Mouse (Mus musculus) kidney, postnatal 10 days (tissue): ENCODE measurements around the gene Vmn2r52.
"Not testable (repeated sequence)": the region's sequence is repeated elsewhere in the genome, so short reads cannot be mapped to it uniquely, and the experiment has no call there.

Source experiments
- DNase-seq: peaks from one replicate; pipeline ENCODE4 v3.0.0; 2021; ENCODE audit warnings: mixed read lengths

The Vmn2r52 gene

GRCm38 (mm10) chr7:10176473-10176872, at the start of gene Vmn2r52:
Gene Vmn2r52 (minus strand): TSS chr7:10176573.
- no peak for DNase-seq

DNA sequence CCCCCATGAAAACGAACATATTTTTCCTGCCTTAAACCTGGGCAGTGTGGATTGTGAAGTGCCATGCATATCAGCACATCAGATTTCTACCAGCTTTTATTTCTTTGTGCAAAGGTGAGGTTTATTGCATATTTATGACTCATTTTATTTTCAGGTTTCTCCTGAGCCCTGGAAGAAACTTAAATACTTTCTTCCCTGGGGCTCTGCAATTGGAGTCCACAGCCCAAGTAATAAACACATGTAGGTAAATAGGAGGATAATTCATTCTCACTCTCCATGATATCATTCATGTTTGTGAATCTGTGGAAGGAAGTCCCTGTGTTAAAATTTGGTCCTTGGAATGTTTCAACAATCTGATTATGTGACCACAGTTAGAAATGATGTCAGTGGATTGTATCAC, 70.7 kb downstream of the Vmn2r52 start, which contains the start of gene Vmn2r51:
TSS of gene Vmn2r51 (minus strand) at position 101 of the 400 bp plus-strand sequence.
- DNase-seq = not testable (repeated sequence)
